Mouse (Mus musculus): ENCODE measurements around the gene Clca2. TPM values are rescaled to one million over a fixed set of nuclear protein-coding genes. Genes with fewer than 3 reads are reported as not detected.

The Clca2 gene
- polyA plus RNA-seq (2011; ENCODE audit: insufficient read length, low read depth, missing spikeins): not detected in 2 replicates

- Histone ChIP-seq H3K4me1 (ENCODE audit: control insufficient read depth, insufficient read depth, low read length) (peaks cover 18% of the 10 kb centered on the region), H3K27ac (ENCODE audit: insufficient read depth, low read length) (no peak within 1 kb of the TSS), H3K4me3 (ENCODE audit: insufficient read depth, low read length) (no peak within 1 kb of the TSS)
- TF ChIP-seq CTCF (IDR thresholded peaks at IDR 0.05; ENCODE audit: borderline replicate concordance, insufficient read depth, low read length) (no peak), POLR2A (IDR thresholded peaks at IDR 0.05; ENCODE audit: low read depth, low read length) (no peak)
Observed at GRCm38 (mm10) chr3:145099291-145099690, at the start of gene Clca2. Gene Clca2 (minus strand): TSS chr3:145099443.

GRCm38 (mm10) chr3:145147952-145148351, 48.7 kb upstream of the Clca2 start:
- Histone ChIP-seq H3K27ac (ENCODE audit: insufficient read depth, low read length) (no peak overlapping the region), H3K4me1 (ENCODE audit: control insufficient read depth, insufficient read depth, low read length) (no peaks in the 10 kb centered on the region), H3K4me3 (ENCODE audit: insufficient read depth, low read length) (no peak overlapping the region)
- TF ChIP-seq POLR2A (IDR thresholded peaks at IDR 0.05; ENCODE audit: low read depth, low read length): no peak
- TF ChIP-seq CTCF (IDR thresholded peaks at IDR 0.05; ENCODE audit: borderline replicate concordance, insufficient read depth, low read length): no peak

- Histone ChIP-seq H3K4me3 (ENCODE audit: insufficient read depth, low read length) (no peak overlapping the region), H3K4me1 (ENCODE audit: control insufficient read depth, insufficient read depth, low read length) (no peaks in the 10 kb centered on the region), H3K27ac (ENCODE audit: insufficient read depth, low read length) (no peak overlapping the region)
- TF ChIP-seq CTCF (IDR thresholded peaks at IDR 0.05; ENCODE audit: borderline replicate concordance, insufficient read depth, low read length) (no peak), POLR2A (IDR thresholded peaks at IDR 0.05; ENCODE audit: low read depth, low read length) (no peak)
Observed at GRCm38 (mm10) chr3:145147483-145147882, 48.2 kb upstream of the Clca2 start.

- TF ChIP-seq POLR2A (IDR thresholded peaks at IDR 0.05; ENCODE audit: low read depth, low read length) (no peak), CTCF (IDR thresholded peaks at IDR 0.05; ENCODE audit: borderline replicate concordance, insufficient read depth, low read length) (no peak)
- H3K27ac ChIP-seq (ENCODE audit: insufficient read depth, low read length): no peak overlapping the region
- H3K4me1 ChIP-seq (ENCODE audit: control insufficient read depth, insufficient read depth, low read length): no peaks in the 10 kb centered on the region
- no peak overlapping the region for H3K4me3 ChIP-seq (ENCODE audit: insufficient read depth, low read length)
Observed at GRCm38 (mm10) chr3:145146871-145147270, 47.6 kb upstream of the Clca2 start.

DNA sequence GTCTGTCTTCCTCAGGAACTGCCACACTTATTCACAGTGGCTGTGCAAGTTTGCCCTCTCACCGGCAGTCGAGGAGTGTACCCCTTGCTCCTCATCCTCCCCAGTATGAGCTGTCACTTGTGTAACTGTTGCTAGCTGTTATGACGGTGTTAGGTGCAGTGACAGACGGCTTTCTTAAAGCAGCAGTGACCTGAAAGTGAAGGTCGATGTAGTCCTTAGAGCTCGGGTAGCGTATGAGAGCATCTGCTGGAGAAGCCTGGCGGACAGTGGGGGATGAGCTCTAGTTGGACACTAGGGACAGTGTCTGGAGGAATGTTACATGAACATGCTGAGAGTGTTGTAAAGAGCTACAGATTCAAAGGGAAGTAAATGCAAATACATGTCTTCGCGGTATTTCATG, 44.6 kb upstream of the Clca2 start:
- TF ChIP-seq POLR2A (IDR thresholded peaks at IDR 0.05; ENCODE audit: low read depth, low read length): no peak
- no peak for TF ChIP-seq CTCF (IDR thresholded peaks at IDR 0.05; ENCODE audit: borderline replicate concordance, insufficient read depth, low read length)
- no peaks in the 10 kb centered on the region for H3K4me1 ChIP-seq (ENCODE audit: control insufficient read depth, insufficient read depth, low read length)
- H3K27ac ChIP-seq (ENCODE audit: insufficient read depth, low read length): no peak overlapping the region
- H3K4me3 ChIP-seq (ENCODE audit: insufficient read depth, low read length): no peak overlapping the region

- no peaks in the 10 kb centered on the region for H3K4me1 ChIP-seq (ENCODE audit: control insufficient read depth, insufficient read depth, low read length)
- no peak overlapping the region for H3K4me3 ChIP-seq (ENCODE audit: insufficient read depth, low read length)
- TF ChIP-seq CTCF (IDR thresholded peaks at IDR 0.05; ENCODE audit: borderline replicate concordance, insufficient read depth, low read length): no peak
- no peak for TF ChIP-seq POLR2A (IDR thresholded peaks at IDR 0.05; ENCODE audit: low read depth, low read length)
- H3K27ac ChIP-seq (ENCODE audit: insufficient read depth, low read length): no peak overlapping the region
Observed at GRCm38 (mm10) chr3:145142925-145143324, 43.7 kb upstream of the Clca2 start.

DNA sequence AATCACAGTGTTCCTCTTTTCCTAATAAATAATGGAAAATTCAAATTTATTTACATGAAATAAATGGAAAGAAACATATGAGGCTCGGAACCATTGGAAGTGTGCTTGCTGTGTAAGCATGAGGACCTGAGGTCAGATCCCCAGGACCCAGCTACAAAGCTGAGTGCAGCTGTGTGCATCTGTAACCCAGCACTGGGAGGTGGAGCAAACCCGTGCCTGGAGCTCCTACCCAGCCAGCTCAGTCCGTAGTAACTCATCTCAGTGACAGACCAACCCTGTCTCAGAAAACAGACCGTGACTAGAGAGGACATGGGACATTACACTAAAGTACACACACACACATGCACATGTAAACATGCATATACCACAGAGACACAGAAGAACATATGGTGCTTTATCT, 41.0 kb upstream of the Clca2 start:
- H3K4me3 ChIP-seq (ENCODE audit: insufficient read depth, low read length): no peak overlapping the region
- no peaks in the 10 kb centered on the region for H3K4me1 ChIP-seq (ENCODE audit: control insufficient read depth, insufficient read depth, low read length)
- TF ChIP-seq POLR2A (IDR thresholded peaks at IDR 0.05; ENCODE audit: low read depth, low read length) (no peak), CTCF (IDR thresholded peaks at IDR 0.05; ENCODE audit: borderline replicate concordance, insufficient read depth, low read length) (no peak)
- no peak overlapping the region for H3K27ac ChIP-seq (ENCODE audit: insufficient read depth, low read length)

GRCm38 (mm10) chr3:145131210-145131868, 32.1 kb upstream of the Clca2 start:
- H3K4me3 ChIP-seq (ENCODE audit: insufficient read depth, low read length): no peak overlapping the region
- no peak for TF ChIP-seq CTCF (IDR thresholded peaks at IDR 0.05; ENCODE audit: borderline replicate concordance, insufficient read depth, low read length)

DNA sequence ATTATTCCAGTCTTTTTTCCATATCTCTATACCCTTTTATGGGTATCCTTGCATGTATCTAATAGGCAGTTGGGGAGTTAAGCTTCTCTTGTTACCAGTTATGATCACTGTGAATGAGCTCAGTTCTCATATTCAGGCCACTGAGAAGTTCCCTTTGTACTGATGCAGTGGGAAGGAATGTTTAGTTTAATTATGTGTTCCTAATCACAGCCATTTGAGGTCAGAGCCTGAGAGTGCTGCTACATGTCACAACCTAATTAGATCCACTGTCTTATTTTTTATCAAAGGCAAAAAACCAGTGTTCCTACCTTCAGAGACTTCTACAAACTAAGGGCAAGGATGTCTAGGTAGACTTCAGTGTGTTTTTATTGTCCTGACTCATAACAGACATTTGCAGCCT, 30.1 kb upstream of the Clca2 start:
- no peak overlapping the region for H3K27ac ChIP-seq (ENCODE audit: insufficient read depth, low read length)
- no peak overlapping the region for H3K4me3 ChIP-seq (ENCODE audit: insufficient read depth, low read length)
- no peaks in the 10 kb centered on the region for H3K4me1 ChIP-seq (ENCODE audit: control insufficient read depth, insufficient read depth, low read length)
- TF ChIP-seq CTCF (IDR thresholded peaks at IDR 0.05; ENCODE audit: borderline replicate concordance, insufficient read depth, low read length): no peak
- no peak for TF ChIP-seq POLR2A (IDR thresholded peaks at IDR 0.05; ENCODE audit: low read depth, low read length)

More at GRCm38 (mm10) chr3:145131210-145131868, 32.1 kb upstream of the Clca2 start:
- Histone ChIP-seq H3K27ac (ENCODE audit: insufficient read depth, low read length) (no peak overlapping the region), H3K4me1 (ENCODE audit: control insufficient read depth, insufficient read depth, low read length) (no peaks in the 10 kb centered on the region)

DNA sequence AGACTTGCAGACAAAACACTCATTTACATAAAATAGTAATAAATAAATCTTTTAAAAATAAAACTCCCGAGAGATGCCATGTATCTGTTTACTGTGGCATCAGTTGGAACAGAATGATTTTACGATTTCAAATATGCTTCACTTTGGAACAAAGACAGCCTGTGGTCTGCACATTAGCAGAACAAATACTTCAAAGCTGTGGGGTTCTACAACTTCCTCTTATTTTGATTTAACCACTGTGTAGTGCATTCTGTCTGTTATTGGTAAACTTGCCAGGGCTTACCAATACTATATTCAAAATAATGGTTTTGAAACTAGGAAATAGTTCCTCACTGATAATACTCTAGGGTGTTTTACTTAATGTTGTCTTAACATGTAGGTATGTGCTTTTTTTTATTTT, 27.4 kb upstream of the Clca2 start:
- no peaks in the 10 kb centered on the region for H3K4me1 ChIP-seq (ENCODE audit: control insufficient read depth, insufficient read depth, low read length)
- H3K4me3 ChIP-seq (ENCODE audit: insufficient read depth, low read length): no peak overlapping the region
- TF ChIP-seq CTCF (IDR thresholded peaks at IDR 0.05; ENCODE audit: borderline replicate concordance, insufficient read depth, low read length): no peak
- no peak for TF ChIP-seq POLR2A (IDR thresholded peaks at IDR 0.05; ENCODE audit: low read depth, low read length)
- H3K27ac ChIP-seq (ENCODE audit: insufficient read depth, low read length): no peak overlapping the region
